Mouse (Mus musculus) liver (tissue): ENCODE measurements around the gene Kcnk5.
A peak's percentile ranks its signal among the peaks of the same experiment; 100 is the strongest.

Experiments used
- DNase-seq: peaks from one replicate; pipeline ENCODE4 v3.0.0-alpha.2; 2020; ENCODE audit warnings: mixed read lengths

Kcnk5 gene

GRCm38 (mm10) chr14:20181466-20181921, at the start of gene Kcnk5:
Gene Kcnk5 (minus strand): TSS chr14:20181809.
- DNase-seq, result peak; percentile 97

- DNase-seq, result no peak
Observed at GRCm38 (mm10) chr14:20230063-20230491, 48.5 kb upstream of the Kcnk5 start.

- no peak for DNase-seq
Observed at GRCm38 (mm10) chr14:20229437-20229836, 47.8 kb upstream of the Kcnk5 start.

GRCm38 (mm10) chr14:20228336-20228735, 46.7 kb upstream of the Kcnk5 start:
- DNase-seq, result peak; percentile 19

- DNase-seq, result no peak
Observed at GRCm38 (mm10) chr14:20226982-20227381, 45.4 kb upstream of the Kcnk5 start.

- no peak for DNase-seq
Observed at GRCm38 (mm10) chr14:20226488-20226887, 44.9 kb upstream of the Kcnk5 start.

- DNase-seq, result no peak
Observed at GRCm38 (mm10) chr14:20225525-20225924, 43.9 kb upstream of the Kcnk5 start.

- no peak for DNase-seq
Observed at GRCm38 (mm10) chr14:20224576-20225218, 43.1 kb upstream of the Kcnk5 start.

- no peak for DNase-seq
Observed at GRCm38 (mm10) chr14:20224163-20224562, 42.6 kb upstream of the Kcnk5 start.

- DNase-seq, result no peak
Observed at GRCm38 (mm10) chr14:20223253-20223652, 41.6 kb upstream of the Kcnk5 start.

GRCm38 (mm10) chr14:20221083-20221482, 39.5 kb upstream of the Kcnk5 start:
- DNase-seq, result no peak

GRCm38 (mm10) chr14:20219849-20220248, 38.2 kb upstream of the Kcnk5 start:
- no peak for DNase-seq

- no peak for DNase-seq
Observed at GRCm38 (mm10) chr14:20217299-20217864, 35.8 kb upstream of the Kcnk5 start.

- no peak for DNase-seq
Observed at GRCm38 (mm10) chr14:20216561-20217298, 35.1 kb upstream of the Kcnk5 start.

- no peak for DNase-seq
Observed at GRCm38 (mm10) chr14:20215826-20216225, 34.2 kb upstream of the Kcnk5 start.

- no peak for DNase-seq
Observed at GRCm38 (mm10) chr14:20214125-20214524, 32.5 kb upstream of the Kcnk5 start.

GRCm38 (mm10) chr14:20211754-20212601, 30.4 kb upstream of the Kcnk5 start:
- DNase-seq, result no peak

- no peak for DNase-seq
Observed at GRCm38 (mm10) chr14:20209926-20210325, 28.3 kb upstream of the Kcnk5 start.

- peak; percentile 45 for DNase-seq
Observed at GRCm38 (mm10) chr14:20208435-20208834, 26.8 kb upstream of the Kcnk5 start.

GRCm38 (mm10) chr14:20205747-20206146, 24.1 kb upstream of the Kcnk5 start:
- DNase-seq, result no peak

- DNase-seq, result no peak
Observed at GRCm38 (mm10) chr14:20203301-20203700, 21.7 kb upstream of the Kcnk5 start.

GRCm38 (mm10) chr14:20202655-20203181, 21.1 kb upstream of the Kcnk5 start:
- DNase-seq, result no peak
